Mouse (Mus musculus) ES-Bruce4 (cell line): ENCODE data around the gene Clec2e. TPM values are rescaled to one million over a fixed set of nuclear protein-coding genes. Genes with fewer than 3 reads are reported as not detected.
A peak's percentile ranks its signal among the peaks of the same experiment; 100 is the strongest.
"Not testable (repeated sequence)": the region's sequence is repeated elsewhere in the genome, so short reads cannot be mapped to it uniquely, and the experiment has no call there.

Experiments
- H3K27ac ChIP-seq: 2 replicates; pipeline ENCODE4 v1.5.1; 2012; ENCODE audit warnings: low read length, inconsistent platforms; ENCODE audit not compliant: insufficient read depth
- H3K27me3 ChIP-seq: 2 replicates; pipeline ENCODE4 v1.6.1; 2012; ENCODE audit warnings: mild to moderate bottlenecking, low read length, inconsistent platforms; ENCODE audit not compliant: control insufficient read depth, poor library complexity, insufficient read depth, severe bottlenecking
- H3K36me3 ChIP-seq: 2 replicates; pipeline ENCODE4 v1.6.1; 2012; ENCODE audit warnings: inconsistent platforms, mild to moderate bottlenecking, low read length, moderate library complexity; ENCODE audit not compliant: control insufficient read depth, poor library complexity, insufficient read depth, severe bottlenecking
- H3K4me1 ChIP-seq: one replicate; pipeline ENCODE4 v1.8.1; 2011; ENCODE audit warnings: low read length; ENCODE audit not compliant: control insufficient read depth, insufficient read depth
- H3K4me3 ChIP-seq: 2 replicates; pipeline ENCODE4 v1.5.1; 2011; ENCODE audit warnings: low read depth, mild to moderate bottlenecking, low read length
- H3K9ac ChIP-seq: 2 replicates; pipeline ENCODE4 v1.6.1; 2012; ENCODE audit warnings: low read depth, mild to moderate bottlenecking, inconsistent platforms; ENCODE audit not compliant: poor library complexity, severe bottlenecking
- H3K9me3 ChIP-seq: replicated peaks from 2 replicates; pipeline ENCODE4 v1.6.1; 2012; ENCODE audit warnings: mild to moderate bottlenecking, low read length, inconsistent platforms; ENCODE audit not compliant: control insufficient read depth, poor library complexity, insufficient read depth, severe bottlenecking
- CTCF ChIP-seq: IDR thresholded peaks from one replicate; pipeline ENCODE4 v1.8.1; 2011; ENCODE audit warnings: low read depth, low read length
- EP300 ChIP-seq: IDR thresholded peaks from 2 replicates; pipeline ENCODE4 v1.6.1; 2011; ENCODE audit warnings: low read depth, low read length; ENCODE audit not compliant: insufficient read depth
- POLR2A ChIP-seq: IDR thresholded peaks from one replicate; pipeline ENCODE4 v1.8.1; 2011; ENCODE audit warnings: low read length; ENCODE audit not compliant: insufficient read depth
- polyA plus RNA-seq: library from polyadenylated mRNA; stranded (reverse); fragments of >200 nt; gene quantifications from 2 replicates; pipeline ENCODE4 v1.2.4, GENCODE M21; 2011; ENCODE audit warnings: low read depth; ENCODE audit not compliant: missing spikeins, insufficient read depth, insufficient read length

Clec2e gene
- polyA plus RNA-seq, 1 experiment, result 0.48 TPM

DNA sequence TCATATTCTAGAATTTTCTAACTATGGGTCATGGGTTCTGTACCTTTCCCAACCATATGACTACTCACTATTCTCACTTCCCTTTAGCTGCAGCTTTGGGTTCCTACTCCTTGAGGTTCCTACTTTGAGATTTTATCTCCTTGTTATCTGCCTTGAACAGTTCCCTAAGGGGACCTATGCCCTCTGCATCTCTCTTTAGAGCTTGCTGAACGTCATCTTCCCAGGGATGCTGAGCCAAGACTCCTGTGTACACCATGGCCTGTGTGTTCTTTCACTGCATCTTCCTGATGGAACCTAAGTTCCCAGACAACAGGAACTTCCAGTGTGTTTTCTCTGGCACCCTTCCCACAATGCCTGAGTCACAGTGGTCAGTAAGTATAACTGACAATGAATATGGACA, 2.8 kb downstream of the Clec2e start:
- Histone ChIP-seq H3K4me3 (no peak overlapping the region), H3K4me1 (no peaks in the 10 kb centered on the region), H3K27me3 (no peaks in the 10 kb centered on the region), H3K9ac (no peak overlapping the region), H3K36me3 (no peaks in the 10 kb centered on the region), H3K9me3 (no peaks in the 10 kb centered on the region), H3K27ac (no peak overlapping the region)
- no peak for TF ChIP-seq POLR2A
- TF ChIP-seq CTCF, result no peak
- TF ChIP-seq EP300, result no peak

DNA sequence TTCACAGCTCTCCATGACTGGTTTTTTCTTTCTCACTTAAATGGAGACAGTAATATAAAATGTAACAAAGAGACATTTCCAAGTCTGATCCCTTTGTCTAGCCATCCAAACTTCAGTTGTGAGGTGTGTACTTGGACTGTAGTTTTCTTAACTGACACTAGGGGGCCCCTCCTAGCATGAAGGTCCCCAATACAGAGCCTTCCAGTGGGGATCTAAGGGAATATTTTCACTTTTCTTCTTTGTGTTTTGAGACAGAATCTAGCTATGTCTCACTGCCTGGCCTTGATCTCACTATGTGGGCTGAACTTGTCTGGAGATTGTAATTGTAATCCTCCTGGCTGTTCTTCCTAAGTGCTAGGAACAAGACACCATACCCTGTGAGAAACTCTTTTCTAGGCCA, 5.5 kb downstream of the Clec2e start:
- no peak overlapping the region for H3K27ac ChIP-seq
- H3K27me3 ChIP-seq, result no peaks in the 10 kb centered on the region
- TF ChIP-seq POLR2A, result no peak
- TF ChIP-seq EP300, result no peak
- no peak for TF ChIP-seq CTCF
- H3K4me1 ChIP-seq, result no peaks in the 10 kb centered on the region
- no peaks in the 10 kb centered on the region for H3K36me3 ChIP-seq
- no peak overlapping the region for H3K4me3 ChIP-seq
- H3K9ac ChIP-seq, result no peak overlapping the region
- H3K9me3 ChIP-seq, result peaks cover 22% of the 10 kb centered on the region

- H3K9ac ChIP-seq, H3K4me1 ChIP-seq, H3K36me3 ChIP-seq, H3K27me3 ChIP-seq, H3K4me3 ChIP-seq: not testable (repeated sequence)
- peaks cover 78% of the 10 kb centered on the region for H3K9me3 ChIP-seq
- 0 out of 2 replicates have a peak overlapping the region, but pooled peaks have one; percentile 9 for H3K27ac ChIP-seq
Measured at GRCm38 (mm10) chr6:129088596-129088995, 12.1 kb downstream of the Clec2e start.

DNA sequence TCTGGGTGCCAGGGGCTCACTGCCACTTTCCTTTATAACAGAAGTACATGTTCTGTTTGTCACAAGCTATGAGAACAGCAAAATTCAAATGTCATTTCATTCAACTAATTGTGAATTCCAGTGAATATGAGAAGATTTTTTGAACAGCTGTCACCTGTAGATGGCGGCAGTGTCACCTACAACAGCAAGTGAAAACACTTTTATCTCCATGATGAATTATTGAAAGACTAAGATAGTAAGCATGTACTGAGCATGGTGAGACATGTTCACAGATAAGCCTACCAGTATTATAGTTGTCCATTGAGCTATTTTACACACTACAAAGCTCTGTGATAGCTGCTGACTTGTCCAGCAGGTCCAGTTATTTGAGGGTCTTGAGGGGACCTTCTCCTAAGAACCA, 12.6 kb downstream of the Clec2e start:
- TF ChIP-seq POLR2A, result no peak
- no peak for TF ChIP-seq CTCF
- no peak for TF ChIP-seq EP300
- Histone ChIP-seq H3K9ac (no peak overlapping the region), H3K4me1 (no peaks in the 10 kb centered on the region)

GRCm38 (mm10) chr6:129086031-129086430, 14.7 kb downstream of the Clec2e start:
- H3K36me3 ChIP-seq, H3K4me1 ChIP-seq, H3K27me3 ChIP-seq, H3K4me3 ChIP-seq, H3K9ac ChIP-seq: not testable (repeated sequence)
- H3K27ac ChIP-seq, result peak overlapping the region; percentile 85
- H3K9me3 ChIP-seq, result peaks cover 87% of the 10 kb centered on the region

More for the DNA sequence above, 12.6 kb downstream of the Clec2e start:
- Histone ChIP-seq H3K9me3 (peaks cover 81% of the 10 kb centered on the region), H3K27ac (0 out of 2 replicates have a peak overlapping the region, but pooled peaks have one; percentile 9), H3K4me3 (no peak overlapping the region), H3K27me3 (no peaks in the 10 kb centered on the region), H3K36me3 (no peaks in the 10 kb centered on the region)

DNA sequence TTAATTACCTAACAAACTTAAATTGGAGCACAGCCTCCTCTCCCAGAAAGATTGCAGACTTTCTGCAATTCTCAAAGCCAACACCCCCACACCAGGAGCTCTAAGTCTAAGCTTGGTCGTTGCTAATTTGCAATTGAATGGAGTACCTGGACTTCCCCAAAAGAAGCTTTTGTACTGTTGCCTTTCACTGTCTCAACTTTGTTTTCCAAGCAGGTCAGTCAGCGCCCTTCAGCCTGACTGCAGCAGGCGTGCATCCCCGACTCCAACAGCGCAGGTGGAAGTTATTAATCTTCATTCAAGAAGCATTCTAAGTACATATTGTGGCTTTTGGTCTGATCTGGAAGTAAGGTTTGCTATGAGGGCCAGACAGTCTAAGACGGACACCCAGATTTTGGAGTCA, 15.6 kb downstream of the Clec2e start:
- no peak overlapping the region for H3K9ac ChIP-seq

More for the DNA sequence above, 15.6 kb downstream of the Clec2e start:
- H3K27ac ChIP-seq, result peak overlapping the region; percentile 58
- H3K4me3 ChIP-seq, result no peak overlapping the region
- H3K9me3 ChIP-seq, result peaks cover 84% of the 10 kb centered on the region
- TF ChIP-seq EP300 (peak; percentile 66), POLR2A (no peak), CTCF (no peak)
- H3K36me3 ChIP-seq, result no peaks in the 10 kb centered on the region
- H3K4me1 ChIP-seq, result no peaks in the 10 kb centered on the region
- no peaks in the 10 kb centered on the region for H3K27me3 ChIP-seq
